Mouse (Mus musculus): Measurements from ENCODE around the gene Espl1. TPM values are rescaled to one million over a fixed set of nuclear protein-coding genes. Genes with fewer than 3 reads are reported as not detected.

Espl1 gene
- 2.7 and 6.0 TPM in 2 replicates for polyA plus RNA-seq (2012; rRNA removed; ENCODE audit: low replicate concordance)

GRCm38 (mm10) chr15:102295633-102296367, at the start of gene Espl1:
Gene Espl1 (plus strand): TSS chr15:102296266.

GRCm38 (mm10) chr15:102257202-102258075, 38.6 kb upstream of the Espl1 start, which contains the start of gene Rarg:
Gene Rarg (minus strand): TSS chr15:102257517.

GRCm38 (mm10) chr15:102270274-102270960, 25.6 kb upstream of the Espl1 start, which contains the start of gene Gm9918:
Gene Gm9918 (plus strand): TSS chr15:102270563.

GRCm38 (mm10) chr15:102279092-102279782, 16.8 kb upstream of the Espl1 start, which contains the start of gene Mfsd5:
Gene Mfsd5 (plus strand): TSS chr15:102279454.

GRCm38 (mm10) chr15:102326022-102326576, 30.0 kb downstream of the Espl1 start, which contains the start of gene Pfdn5:
Gene Pfdn5 (plus strand): TSS chr15:102326116.

GRCm38 (mm10) chr15:102331610-102332015, 35.5 kb downstream of the Espl1 start, which contains the start of gene Myg1:
Gene Myg1 (plus strand): TSS chr15:102331709.

GRCm38 (mm10) chr15:102350138-102350941, 54.3 kb downstream of the Espl1 start, which contains the start of gene Aaas:
Gene Aaas (minus strand): TSS chr15:102350771.

GRCm38 (mm10) chr15:102366733-102367344, 70.8 kb downstream of the Espl1 start, which contains the start of gene Sp7:
Gene Sp7 (minus strand): TSS chr15:102367182.

Other genes with a start within 250 kb of the Espl1 start
- 50.5 and 145 TPM in 2 replicates for gene Eif4b, start 222.5 kb upstream of the Espl1 start, polyA plus RNA-seq (2012; rRNA removed; ENCODE audit: low replicate concordance)
- gene Tns2, start 195.9 kb upstream of the Espl1 start, polyA plus RNA-seq (2012; rRNA removed; ENCODE audit: low replicate concordance): 150 and 234 TPM in 2 replicates
- gene Spryd3, start 160.0 kb upstream of the Espl1 start, polyA plus RNA-seq (2012; rRNA removed; ENCODE audit: low replicate concordance): 33.0 and 40.9 TPM in 2 replicates
- gene Igfbp6, start 151.9 kb upstream of the Espl1 start, polyA plus RNA-seq (2012; rRNA removed; ENCODE audit: low replicate concordance): 189 and 436 TPM in 2 replicates
- 0.47 and 1.2 TPM in 2 replicates for gene Soat2, start 145.7 kb upstream of the Espl1 start, polyA plus RNA-seq (2012; rRNA removed; ENCODE audit: low replicate concordance)
- gene Zfp740, start 93.0 kb upstream of the Espl1 start, polyA plus RNA-seq (2012; rRNA removed; ENCODE audit: low replicate concordance): 29.3 and 49.5 TPM in 2 replicates
- gene Csad, start 91.5 kb upstream of the Espl1 start, polyA plus RNA-seq (2012; rRNA removed; ENCODE audit: low replicate concordance): 247 and 354 TPM in 2 replicates
- 6.4 and 14.8 TPM in 2 replicates for gene Itgb7, start 64.3 kb upstream of the Espl1 start, polyA plus RNA-seq (2012; rRNA removed; ENCODE audit: low replicate concordance)
- gene Rarg, start 38.7 kb upstream of the Espl1 start, polyA plus RNA-seq (2012; rRNA removed; ENCODE audit: low replicate concordance): 51.9 and 67.6 TPM in 2 replicates
- 0.11 and 0.48 TPM in 2 replicates for gene Gm9918, start 25.7 kb upstream of the Espl1 start, polyA plus RNA-seq (2012; rRNA removed; ENCODE audit: low replicate concordance)
- 111 and 118 TPM in 2 replicates for gene Mfsd5, start 16.8 kb upstream of the Espl1 start, polyA plus RNA-seq (2012; rRNA removed; ENCODE audit: low replicate concordance)
- gene Pfdn5, start 29.9 kb downstream of the Espl1 start, polyA plus RNA-seq (2012; rRNA removed; ENCODE audit: low replicate concordance): 128 and 134 TPM in 2 replicates
- 44.8 and 74.2 TPM in 2 replicates for gene Myg1, start 35.4 kb downstream of the Espl1 start, polyA plus RNA-seq (2012; rRNA removed; ENCODE audit: low replicate concordance)
- gene Aaas, start 54.5 kb downstream of the Espl1 start, polyA plus RNA-seq (2012; rRNA removed; ENCODE audit: low replicate concordance): 28.0 and 43.4 TPM in 2 replicates
- gene Sp7, start 70.9 kb downstream of the Espl1 start, polyA plus RNA-seq (2012; rRNA removed; ENCODE audit: low replicate concordance): 0.33 and 0.69 TPM in 2 replicates
- gene Sp1, start 109.9 kb downstream of the Espl1 start, polyA plus RNA-seq (2012; rRNA removed; ENCODE audit: low replicate concordance): 15.4 and 32.6 TPM in 2 replicates
- 10.6 and 12.4 TPM in 2 replicates for gene Amhr2, start 149.1 kb downstream of the Espl1 start, polyA plus RNA-seq (2012; rRNA removed; ENCODE audit: low replicate concordance)
- gene Prr13, start 162.8 kb downstream of the Espl1 start, polyA plus RNA-seq (2012; rRNA removed; ENCODE audit: low replicate concordance): 145 and 150 TPM in 2 replicates
- gene Pcbp2, start 174.3 kb downstream of the Espl1 start, polyA plus RNA-seq (2012; rRNA removed; ENCODE audit: low replicate concordance): 503 and 615 TPM in 2 replicates
- not detected in 2 replicates for gene Gm10337, start 207.5 kb downstream of the Espl1 start, polyA plus RNA-seq (2012; rRNA removed; ENCODE audit: low replicate concordance)
- 11.1 and 27.7 TPM in 2 replicates for gene Map3k12, start 220.8 kb downstream of the Espl1 start, polyA plus RNA-seq (2012; rRNA removed; ENCODE audit: low replicate concordance)
- 62.5 and 90.9 TPM in 2 replicates for gene Tarbp2, start 221.9 kb downstream of the Espl1 start, polyA plus RNA-seq (2012; rRNA removed; ENCODE audit: low replicate concordance)
- gene Npff, start 228.7 kb downstream of the Espl1 start, polyA plus RNA-seq (2012; rRNA removed; ENCODE audit: low replicate concordance): 10.2 and 11.7 TPM in 2 replicates